Mouse (Mus musculus) embryonic facial prominence, embryonic 12.5 days (tissue): ENCODE measurements at regions not wholly inside any gene's neighbourhood (a gene's known extent, or its start where the extent isn't known, plus 50 kb on each side); places are given as distances from the start of the nearest gene placed in this dataset.

Experiments used
- ATAC-seq: fragments of 200-750 bp; cut with Nextera tagmentation; 2 replicates; pipeline ENCODE4 v1.8.0; 2017; ENCODE audit not compliant: insufficient number of reproducible peaks, insufficient read depth, low FRiP score, low TSS enrichment
- H3K27ac ChIP-seq: fragments of 300-500 bp; sonication (generic); 2 replicates; pipeline ENCODE4 v1.5.1; 2016; ENCODE audit warnings: mild to moderate bottlenecking
- H3K27me3 ChIP-seq: fragments of 300-500 bp; sonication (generic); 2 replicates; pipeline ENCODE4 v1.6.1; 2016; ENCODE audit warnings: mild to moderate bottlenecking, moderate library complexity
- H3K36me3 ChIP-seq: fragments of 300-500 bp; sonication (generic); 2 replicates; pipeline ENCODE4 v1.6.1; 2016; ENCODE audit warnings: mild to moderate bottlenecking
- H3K4me1 ChIP-seq: fragments of 300-500 bp; sonication (generic); 2 replicates; pipeline ENCODE4 v1.6.1; 2016
- H3K4me2 ChIP-seq: fragments of 300-500 bp; sonication (generic); replicated peaks from 2 replicates; pipeline ENCODE4 v1.6.1; 2016; ENCODE audit warnings: mild to moderate bottlenecking, moderate library complexity
- H3K4me3 ChIP-seq: fragments of 300-500 bp; sonication (generic); 2 replicates; pipeline ENCODE4 v1.5.1; 2016; ENCODE audit warnings: mild to moderate bottlenecking
- H3K9ac ChIP-seq: fragments of 300-500 bp; sonication (generic); 2 replicates; pipeline ENCODE4 v1.6.1; 2016; ENCODE audit warnings: mild to moderate bottlenecking, moderate library complexity
- H3K9me3 ChIP-seq: fragments of 300-500 bp; sonication (generic); 2 replicates; pipeline ENCODE4 v1.6.1; 2016; ENCODE audit warnings: mild to moderate bottlenecking, moderate library complexity
- WGBS: fragments of 180-500 bp; shearing (Covaris S2); methylation state at CpG from one replicate; pipeline ENCODE4 v1.1.7; 2016; 5-methylcytosine and 5-hydroxymethylcytosine counted together

DNA sequence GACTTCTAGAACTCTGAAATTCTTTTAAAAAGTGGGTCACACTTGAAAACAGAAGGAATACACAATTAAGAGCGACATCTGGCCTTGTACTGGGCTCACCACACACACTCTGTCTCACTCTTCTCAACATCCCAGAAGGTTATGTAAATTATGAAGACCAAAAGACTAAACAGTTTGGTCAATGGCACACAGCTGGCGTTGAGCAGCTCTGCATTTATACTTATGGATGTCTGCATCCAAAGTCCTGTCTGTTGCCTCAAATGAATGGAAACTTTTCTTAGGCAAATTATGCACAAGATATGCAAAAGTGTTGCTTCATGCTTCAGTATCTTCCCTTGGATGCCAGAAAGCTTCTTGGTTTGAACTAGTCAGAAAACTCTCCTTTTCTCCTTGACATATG is 323.5 kb downstream of the Ppp3ca start:
- Histone ChIP-seq H3K4me1 (no peaks in the 10 kb centered on the region), H3K27me3 (no peaks in the 10 kb centered on the region), H3K27ac (no peak overlapping the region), H3K9ac (no peak overlapping the region), H3K4me2 (no peak overlapping the region), H3K36me3 (no peaks in the 10 kb centered on the region), H3K9me3 (no peaks in the 10 kb centered on the region), H3K4me3 (no peak overlapping the region)
- 80% methylated on average over 2 of the region's 2 CpGs for WGBS
- ATAC-seq, result no peak

DNA sequence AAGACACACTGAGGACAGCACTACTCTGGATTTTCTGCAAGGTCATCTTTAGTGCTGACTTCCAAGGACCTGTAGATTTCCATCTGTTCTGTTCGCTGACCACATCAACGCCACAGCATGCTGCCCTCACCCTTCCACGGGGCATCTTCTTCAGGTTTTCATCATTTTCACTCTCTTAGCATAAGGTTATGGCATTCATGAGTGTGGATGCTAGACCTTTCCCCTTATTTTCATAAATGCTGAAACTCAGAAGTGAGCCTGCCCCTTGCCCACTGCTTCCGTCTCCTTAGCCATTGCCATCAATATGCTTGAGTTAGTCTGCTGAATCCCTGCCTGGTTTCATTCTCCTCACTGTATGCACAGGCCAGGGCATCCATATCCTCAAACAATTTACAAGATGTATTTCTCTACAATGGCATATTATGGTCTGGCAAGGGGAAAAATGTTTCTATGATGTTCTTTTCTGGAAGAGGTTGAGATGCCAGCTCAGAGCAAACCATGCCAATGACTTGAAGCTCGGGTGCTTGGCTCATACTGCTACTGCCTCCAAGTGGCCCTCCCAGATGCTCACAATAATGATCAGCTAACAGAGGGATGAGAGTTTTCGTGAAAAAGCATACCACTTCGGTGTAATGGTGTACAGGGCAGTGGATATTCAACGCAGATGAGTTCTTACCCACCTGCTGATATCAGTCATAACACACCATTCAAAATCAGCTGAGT is 324.6 kb downstream of the Ppp3ca start:
- 87% methylated on average over 8 of the region's 8 CpGs for WGBS
- Histone ChIP-seq H3K9ac (no peak overlapping the region), H3K27me3 (no peaks in the 10 kb centered on the region)

DNA sequence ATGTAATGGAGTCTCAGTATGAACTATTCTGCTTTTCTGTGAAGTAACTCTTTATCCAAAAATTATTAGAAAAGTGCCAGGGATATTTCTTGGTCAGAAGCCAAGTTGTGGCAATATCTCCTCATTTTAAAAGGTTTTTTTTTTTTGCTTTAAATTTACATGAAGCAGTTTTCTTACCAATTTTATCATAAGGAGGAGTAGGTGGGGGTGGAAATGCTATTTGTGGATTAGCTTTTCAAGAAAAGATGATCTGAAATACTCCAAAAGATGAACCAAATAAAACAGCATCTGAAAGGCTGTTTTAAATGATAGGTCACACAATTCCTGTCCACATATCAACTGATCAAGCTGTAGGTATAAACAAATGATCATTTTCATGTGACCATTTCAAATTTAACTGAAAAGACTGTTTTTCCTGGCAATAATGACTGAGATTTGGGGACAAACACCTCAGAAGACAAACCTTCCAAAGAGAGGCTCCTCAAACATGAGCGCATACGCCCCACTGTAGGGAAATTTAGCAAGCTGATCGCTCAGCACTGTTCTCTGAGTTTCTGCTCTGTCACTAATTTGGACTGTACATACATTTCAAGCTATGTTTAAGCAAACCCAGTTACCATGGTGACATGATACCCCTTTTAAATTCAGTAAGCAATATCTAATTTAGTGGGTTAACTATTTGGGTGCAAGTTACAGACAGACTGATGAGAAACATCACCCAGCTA is 325.8 kb downstream of the Ppp3ca start:
- WGBS, result 71% methylated on average over 3 of the region's 3 CpGs
- Histone ChIP-seq H3K27ac (no peak overlapping the region), H3K4me3 (no peak overlapping the region)

More for the DNA sequence above, 324.6 kb downstream of the Ppp3ca start:
- H3K36me3 ChIP-seq, result no peaks in the 10 kb centered on the region
- H3K4me2 ChIP-seq, result no peak overlapping the region
- no peaks in the 10 kb centered on the region for H3K4me1 ChIP-seq
- no peaks in the 10 kb centered on the region for H3K9me3 ChIP-seq
- H3K27ac ChIP-seq, result no peak overlapping the region
- ATAC-seq, result no peak
- H3K4me3 ChIP-seq, result no peak overlapping the region

DNA sequence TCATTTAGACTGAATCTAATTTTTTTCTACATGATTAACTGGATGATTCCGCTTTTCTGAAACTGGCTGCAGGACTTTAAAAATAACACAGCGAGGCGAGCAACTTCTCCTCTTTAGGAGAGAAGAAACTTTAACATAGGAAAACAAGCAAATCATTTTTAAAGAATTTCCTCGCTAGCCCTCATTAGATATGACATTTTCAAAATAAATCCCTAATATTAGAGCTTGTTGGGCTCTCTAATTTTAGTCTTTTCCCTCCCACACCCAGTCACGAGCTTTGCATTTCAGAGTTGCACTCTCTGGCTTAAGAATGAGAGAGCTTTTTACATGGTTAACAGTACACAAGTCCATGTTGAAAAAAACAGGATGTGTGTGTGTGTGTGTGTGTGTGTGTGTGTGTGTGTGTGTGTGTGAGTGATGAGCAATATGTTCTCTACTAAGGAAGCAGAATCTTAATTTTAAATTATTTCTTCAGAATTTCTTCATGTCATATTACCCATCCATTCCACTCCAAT is 326.5 kb downstream of the Ppp3ca start:
- Histone ChIP-seq H3K27me3 (no peaks in the 10 kb centered on the region), H3K36me3 (no peaks in the 10 kb centered on the region), H3K4me1 (no peaks in the 10 kb centered on the region), H3K9me3 (no peaks in the 10 kb centered on the region), H3K27ac (no peak overlapping the region), H3K4me3 (no peak overlapping the region), H3K4me2 (no peak overlapping the region), H3K9ac (no peak overlapping the region)
- ATAC-seq, result no peak
- 52% methylated on average over 5 of the region's 5 CpGs for WGBS

More for the DNA sequence above, 325.8 kb downstream of the Ppp3ca start:
- H3K9ac ChIP-seq, result no peak overlapping the region
- H3K4me1 ChIP-seq, result no peaks in the 10 kb centered on the region
- H3K9me3 ChIP-seq, result no peaks in the 10 kb centered on the region
- H3K36me3 ChIP-seq, result no peaks in the 10 kb centered on the region
- no peak overlapping the region for H3K4me2 ChIP-seq
- no peak for ATAC-seq
- no peaks in the 10 kb centered on the region for H3K27me3 ChIP-seq

DNA sequence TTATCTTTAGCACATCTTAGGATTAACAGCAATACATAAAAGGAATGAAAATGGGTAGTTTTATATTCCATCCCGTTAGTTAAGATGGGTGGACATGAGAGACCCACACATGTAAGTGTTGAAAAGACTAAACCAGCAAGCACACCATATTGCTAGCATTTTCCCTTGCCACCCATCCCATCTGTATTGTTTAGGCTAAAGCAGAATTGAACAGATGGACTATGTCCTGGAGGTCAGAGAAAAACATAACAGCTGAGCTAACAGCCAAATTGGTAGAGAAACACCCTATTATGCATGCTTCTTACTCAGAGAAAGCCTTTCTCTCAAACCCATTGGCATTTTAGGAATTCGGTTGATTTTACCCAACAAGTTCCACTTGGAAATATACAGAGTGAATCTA is 329.3 kb upstream of the Emcn start:
- H3K9ac ChIP-seq, result no peak overlapping the region
- ATAC-seq, result no peak
- WGBS, result 71% methylated on average over 2 of the region's 2 CpGs
- no peak overlapping the region for H3K27ac ChIP-seq
- H3K9me3 ChIP-seq, result no peaks in the 10 kb centered on the region
- no peak overlapping the region for H3K4me3 ChIP-seq
- no peaks in the 10 kb centered on the region for H3K4me1 ChIP-seq
- H3K36me3 ChIP-seq, result no peaks in the 10 kb centered on the region
- no peaks in the 10 kb centered on the region for H3K27me3 ChIP-seq
- H3K4me2 ChIP-seq, result no peak overlapping the region

DNA sequence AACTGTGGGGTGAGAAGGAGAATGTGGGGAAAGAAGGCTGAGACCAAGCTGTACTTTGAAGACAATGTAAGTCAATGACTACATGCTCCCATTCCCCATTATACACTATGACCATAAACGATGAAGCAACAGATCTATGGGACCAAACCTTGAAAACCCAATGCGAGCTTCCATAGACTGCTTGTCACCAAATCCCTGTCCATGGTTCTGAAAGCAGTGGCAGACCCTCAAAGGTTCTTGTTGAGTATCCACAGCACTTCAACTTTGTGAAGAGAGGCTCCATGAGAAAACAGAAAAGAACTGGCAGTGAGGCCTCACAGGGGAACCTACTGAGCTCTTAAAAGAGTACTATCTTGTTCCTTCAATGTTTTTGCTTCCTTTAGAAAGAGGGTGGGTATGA is 326.2 kb upstream of the Emcn start:
- no peak for ATAC-seq
- H3K4me1 ChIP-seq, result no peaks in the 10 kb centered on the region
- H3K36me3 ChIP-seq, result no peaks in the 10 kb centered on the region
- H3K27me3 ChIP-seq, result no peaks in the 10 kb centered on the region
- no peak overlapping the region for H3K9ac ChIP-seq
- no peak overlapping the region for H3K4me2 ChIP-seq
- no peaks in the 10 kb centered on the region for H3K9me3 ChIP-seq
- H3K4me3 ChIP-seq, result no peak overlapping the region
- WGBS, result 66% methylated on average over 2 of the region's 2 CpGs
- H3K27ac ChIP-seq, result no peak overlapping the region

DNA sequence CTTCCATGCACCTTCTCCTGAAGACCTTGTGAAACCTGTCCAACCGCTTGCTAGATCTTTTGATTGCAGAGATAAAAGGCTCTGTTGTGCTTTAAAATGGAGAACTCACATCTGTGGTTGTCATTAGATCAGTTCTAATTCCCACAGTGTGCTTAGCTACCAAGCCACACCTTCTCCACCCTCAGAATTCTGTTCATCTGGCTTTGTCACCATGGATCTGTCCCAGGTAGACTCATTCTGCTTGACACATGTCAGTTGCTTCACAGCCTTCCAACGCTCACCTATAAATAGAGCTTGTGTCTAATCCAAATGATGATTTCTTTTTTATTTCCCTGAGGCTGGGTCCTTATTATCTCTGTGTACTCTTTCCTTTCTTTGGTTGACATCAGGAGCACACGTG is 325.7 kb upstream of the Emcn start:
- Histone ChIP-seq H3K27me3 (no peaks in the 10 kb centered on the region), H3K4me1 (no peaks in the 10 kb centered on the region), H3K4me2 (no peak overlapping the region), H3K9ac (no peak overlapping the region), H3K36me3 (no peaks in the 10 kb centered on the region), H3K9me3 (no peaks in the 10 kb centered on the region), H3K27ac (no peak overlapping the region), H3K4me3 (no peak overlapping the region)
- no peak for ATAC-seq
- WGBS, result 83% methylated on average over 3 of the region's 3 CpGs

DNA sequence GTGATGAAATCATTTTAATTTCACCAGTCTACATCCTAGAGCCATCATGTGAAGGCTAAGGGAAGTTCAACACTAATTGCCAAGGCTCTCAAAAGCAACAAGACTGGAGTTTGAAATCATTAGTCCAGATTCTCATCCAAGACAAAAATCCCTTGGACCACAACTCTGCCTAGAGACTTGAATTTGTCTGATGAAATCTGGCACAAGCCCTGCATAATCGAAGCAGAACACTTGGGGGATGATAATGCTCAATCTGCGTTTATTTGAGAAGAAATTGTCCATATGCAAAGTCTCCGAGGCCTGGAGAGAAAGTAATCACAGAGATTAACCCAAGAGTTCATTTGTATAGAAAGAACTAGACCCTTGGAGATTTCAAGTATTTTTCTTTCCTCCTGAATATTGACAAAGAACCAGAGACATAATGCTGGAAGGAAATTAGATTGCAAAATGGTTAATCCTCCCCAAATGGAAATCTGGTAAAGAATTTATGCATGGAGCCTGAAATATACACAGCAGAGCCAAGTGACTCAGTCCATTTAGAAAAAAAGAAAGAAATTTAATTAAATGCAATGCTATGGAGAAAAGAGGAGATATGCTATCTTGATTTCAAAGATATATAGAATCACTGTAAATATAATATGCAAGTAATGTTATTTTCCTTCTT is 320.8 kb upstream of the Emcn start:
- Histone ChIP-seq H3K4me1 (no peaks in the 10 kb centered on the region), H3K27ac (no peak overlapping the region), H3K27me3 (no peaks in the 10 kb centered on the region), H3K36me3 (no peaks in the 10 kb centered on the region), H3K4me3 (no peak overlapping the region), H3K9me3 (no peaks in the 10 kb centered on the region), H3K9ac (no peak overlapping the region), H3K4me2 (no peak overlapping the region)
- 53% methylated on average over 3 of the region's 3 CpGs for WGBS
- no peak for ATAC-seq

DNA sequence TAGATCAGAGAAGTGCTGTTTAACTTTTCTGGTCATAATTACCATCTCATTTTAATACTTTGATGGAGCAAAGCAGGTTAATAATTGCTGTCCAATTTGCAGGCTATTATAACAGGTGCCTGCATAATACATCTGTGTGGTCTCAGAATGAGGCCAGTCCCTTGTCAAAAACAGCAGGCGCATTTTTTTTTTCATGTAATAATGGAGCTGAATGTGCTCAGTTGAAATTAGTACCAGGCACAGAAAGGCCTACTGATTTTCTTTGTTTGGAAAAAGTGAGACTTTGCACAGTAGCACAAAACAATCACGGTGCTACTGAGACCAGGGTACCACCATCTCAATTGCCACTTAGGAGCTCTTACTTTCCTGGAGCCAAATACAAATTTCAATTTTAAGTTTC is 311.3 kb upstream of the Emcn start:
- H3K36me3 ChIP-seq, result no peaks in the 10 kb centered on the region
- 60% methylated on average over 2 of the region's 2 CpGs for WGBS
- ATAC-seq, result no peak

DNA sequence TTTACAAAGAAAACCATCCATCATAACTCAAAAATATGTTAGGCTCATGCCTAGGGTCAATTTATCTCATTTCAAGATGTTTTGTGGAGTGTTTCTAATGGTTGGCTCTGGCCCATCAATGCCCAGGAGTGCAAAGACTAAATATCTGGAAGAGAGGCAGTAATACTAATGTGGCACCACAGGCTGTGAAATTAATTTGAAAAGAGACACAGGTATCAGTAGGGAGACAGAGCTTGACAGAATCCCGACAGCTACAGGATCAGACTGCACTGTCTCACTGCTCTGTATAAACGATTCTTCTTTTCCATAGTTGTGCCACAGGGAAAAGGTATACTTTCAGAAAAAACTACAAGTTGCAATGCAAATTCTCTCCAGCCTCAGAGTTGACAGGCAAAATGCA is 308.1 kb upstream of the Emcn start:
- no peak overlapping the region for H3K27ac ChIP-seq
- H3K4me1 ChIP-seq, result no peaks in the 10 kb centered on the region
- whole genome bisulfite sequencing, result 72% methylated on average over 2 of the region's 2 CpGs
- H3K9me3 ChIP-seq, result no peaks in the 10 kb centered on the region
- no peak overlapping the region for H3K4me3 ChIP-seq
- H3K4me2 ChIP-seq, result no peak overlapping the region
- no peak overlapping the region for H3K9ac ChIP-seq
- H3K36me3 ChIP-seq, result no peaks in the 10 kb centered on the region
- no peak for ATAC-seq
- no peaks in the 10 kb centered on the region for H3K27me3 ChIP-seq

More for the DNA sequence above, 311.3 kb upstream of the Emcn start:
- Histone ChIP-seq H3K27me3 (no peaks in the 10 kb centered on the region), H3K4me1 (no peaks in the 10 kb centered on the region), H3K4me3 (no peak overlapping the region), H3K9ac (no peak overlapping the region), H3K27ac (no peak overlapping the region), H3K4me2 (no peak overlapping the region), H3K9me3 (no peaks in the 10 kb centered on the region)

DNA sequence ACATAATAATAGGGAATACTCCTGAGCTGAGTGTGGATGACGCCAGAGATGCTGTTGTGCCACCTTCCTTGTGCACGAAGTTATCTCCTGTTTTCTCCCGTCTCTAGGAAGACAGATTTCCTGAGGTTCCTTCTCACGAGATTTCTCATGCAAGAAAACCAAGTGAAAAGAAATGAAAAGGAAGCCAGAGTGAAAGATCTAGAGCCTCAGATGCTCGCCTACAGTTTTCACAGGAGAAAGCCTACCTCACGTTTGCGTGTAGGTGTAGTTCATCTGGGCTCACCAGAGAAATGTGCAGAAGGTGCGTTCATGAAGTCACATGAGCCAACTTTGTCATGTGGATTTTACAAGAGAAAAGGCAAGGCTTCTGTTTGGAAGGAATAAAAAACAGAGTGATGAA is 301.2 kb upstream of the Emcn start:
- H3K9ac ChIP-seq, result no peak overlapping the region
- H3K27ac ChIP-seq, result no peak overlapping the region
- no peaks in the 10 kb centered on the region for H3K36me3 ChIP-seq
- no peaks in the 10 kb centered on the region for H3K27me3 ChIP-seq
- H3K9me3 ChIP-seq, result no peaks in the 10 kb centered on the region
- WGBS, result 83% methylated on average over 8 of the region's 8 CpGs
- ATAC-seq, result no peak
- H3K4me2 ChIP-seq, result no peak overlapping the region
- H3K4me3 ChIP-seq, result no peak overlapping the region
- no peaks in the 10 kb centered on the region for H3K4me1 ChIP-seq
